Mouse (Mus musculus): ENCODE measurements at regions not wholly inside any gene's neighbourhood (a gene's known extent, or its start where the extent isn't known, plus 50 kb on each side); places are given as distances from the start of the nearest gene placed in this dataset.

DNA sequence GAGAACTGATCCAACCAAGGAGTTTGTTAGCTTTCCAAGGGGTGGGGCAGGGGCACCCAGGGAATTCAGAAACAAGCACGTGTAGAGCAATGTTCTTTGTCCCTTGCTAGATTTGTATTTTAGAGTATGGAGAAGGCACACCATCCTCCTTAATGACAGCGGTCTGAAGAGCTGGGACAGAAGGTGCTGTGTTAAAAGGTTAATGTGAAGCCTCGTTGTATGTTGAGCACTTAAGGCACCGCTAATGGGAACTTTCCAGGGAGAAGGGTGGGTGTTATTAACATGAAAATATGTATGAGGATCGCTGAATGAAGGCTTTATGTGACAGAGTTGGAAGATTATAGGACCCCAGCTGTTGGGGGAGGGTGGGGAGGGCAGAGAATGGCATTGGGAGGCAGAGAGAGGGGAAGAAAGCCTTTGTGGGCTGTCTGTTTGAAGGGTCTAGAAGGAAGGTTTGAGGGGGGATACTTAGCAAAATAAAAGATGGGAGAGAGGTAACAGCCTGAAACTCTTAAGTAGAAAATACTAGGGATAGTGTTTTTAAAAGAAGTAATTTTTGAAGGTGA lies 105.6 kb upstream of the Map3k1 start:
- no peak for TF ChIP-seq CTCF (IDR thresholded peaks at IDR 0.05; ENCODE audit: insufficient read depth, low read depth, low read length)
- TF ChIP-seq POLR2A (IDR thresholded peaks at IDR 0.05; ENCODE audit: insufficient read depth, low read depth, low read length): no peak

Data from olfactory bulb, adult 2 months (tissue).